Mouse (Mus musculus): ENCODE data around the gene C7. TPM values are rescaled to one million over a fixed set of nuclear protein-coding genes. Genes with fewer than 3 reads are reported as not detected.

The C7 gene
- polyA plus RNA-seq, 1 experiment from 2014 or later, result 0.11 TPM

GRCm38 (mm10) chr15:5009644-5010107, 53.9 kb downstream of the C7 start:
- no peaks in the 10 kb centered on the region for H3K27me3 ChIP-seq (ENCODE audit: control insufficient read depth, insufficient read depth, low read length)
- no peaks in the 10 kb centered on the region for H3K4me1 ChIP-seq (ENCODE audit: control insufficient read depth, insufficient read depth, low read length)
- no peak for ATAC-seq (ENCODE audit: low FRiP score)
- no peaks in the 10 kb centered on the region for H3K36me3 ChIP-seq (ENCODE audit: control insufficient read depth, insufficient read depth, low read length)
- H3K4me3 ChIP-seq (ENCODE audit: low read depth, low read length), result no peak overlapping the region
- DNase-seq (ENCODE audit: low spot score, missing footprints), result no peak
- H3K27ac ChIP-seq (ENCODE audit: low read depth, low read length), result no peak overlapping the region
- H3K4me2 ChIP-seq, result no peak overlapping the region
- no peak overlapping the region for H3K9ac ChIP-seq (ENCODE audit: low read length)
- H3K9me3 ChIP-seq (ENCODE audit: control insufficient read depth, low read length), result no peaks in the 10 kb centered on the region
- WGBS, result 87% methylated on average over 11 of the region's 11 CpGs

GRCm38 (mm10) chr15:5003503-5004196, 59.9 kb downstream of the C7 start:
- Histone ChIP-seq H3K36me3 (ENCODE audit: control insufficient read depth, insufficient read depth, low read length) (no peaks in the 10 kb centered on the region), H3K4me1 (ENCODE audit: control insufficient read depth, insufficient read depth, low read length) (no peaks in the 10 kb centered on the region), H3K27ac (ENCODE audit: low read depth, low read length) (no peak overlapping the region), H3K27me3 (ENCODE audit: control insufficient read depth, insufficient read depth, low read length) (no peaks in the 10 kb centered on the region), H3K9ac (ENCODE audit: low read length) (no peak overlapping the region), H3K4me3 (ENCODE audit: low read depth, low read length) (no peak overlapping the region), H3K9me3 (ENCODE audit: control insufficient read depth, low read length) (no peaks in the 10 kb centered on the region), H3K4me2 (no peak overlapping the region)
- ATAC-seq (ENCODE audit: low FRiP score) (no peak), DNase-seq (ENCODE audit: low spot score, missing footprints) (no peak)
- 80% methylated on average over 6 of the region's 6 CpGs for WGBS

- 46% methylated on average over 2 of the region's 2 CpGs for WGBS
- DNase-seq (ENCODE audit: low spot score, missing footprints) (no peak), ATAC-seq (ENCODE audit: low FRiP score) (no peak; the same call in 1 of the 2 replicates)
- Histone ChIP-seq H3K4me1 (ENCODE audit: control insufficient read depth, insufficient read depth, low read length) (no peaks in the 10 kb centered on the region), H3K27ac (ENCODE audit: low read depth, low read length) (no peak overlapping the region), H3K4me3 (ENCODE audit: low read depth, low read length) (no peak overlapping the region), H3K27me3 (ENCODE audit: control insufficient read depth, insufficient read depth, low read length) (no peaks in the 10 kb centered on the region), H3K36me3 (ENCODE audit: control insufficient read depth, insufficient read depth, low read length) (no peaks in the 10 kb centered on the region), H3K4me2 (no peak overlapping the region), H3K9me3 (ENCODE audit: control insufficient read depth, low read length) (no peaks in the 10 kb centered on the region), H3K9ac (ENCODE audit: low read length) (no peak overlapping the region)
Observed at GRCm38 (mm10) chr15:5002903-5003302, 60.6 kb downstream of the C7 start.

- H3K9ac ChIP-seq (ENCODE audit: low read length), result no peak overlapping the region
- H3K4me3 ChIP-seq (ENCODE audit: low read depth, low read length), result no peak overlapping the region
- 98% methylated on average over 1 of the region's 1 CpGs for WGBS
- DNase-seq (ENCODE audit: low spot score, missing footprints) (no peak), ATAC-seq (ENCODE audit: low FRiP score) (no peak)
- no peaks in the 10 kb centered on the region for H3K9me3 ChIP-seq (ENCODE audit: control insufficient read depth, low read length)
- no peaks in the 10 kb centered on the region for H3K27me3 ChIP-seq (ENCODE audit: control insufficient read depth, insufficient read depth, low read length)
- no peak overlapping the region for H3K27ac ChIP-seq (ENCODE audit: low read depth, low read length)
- no peak overlapping the region for H3K4me2 ChIP-seq
- no peaks in the 10 kb centered on the region for H3K4me1 ChIP-seq (ENCODE audit: control insufficient read depth, insufficient read depth, low read length)
- H3K36me3 ChIP-seq (ENCODE audit: control insufficient read depth, insufficient read depth, low read length), result no peaks in the 10 kb centered on the region
Observed at GRCm38 (mm10) chr15:4973355-4973754, 90.2 kb downstream of the C7 start.

Other genes with a start within 250 kb of the C7 start
- gene Mroh2b, start 165.0 kb downstream of the C7 start, polyA plus RNA-seq (2014; fragmentation: Nextera tagmentation; extraction: Ambion mirVana), result not detected in 2 replicates
- 0.63 and 1.5 TPM in 2 replicates for gene Card6, start 44.8 kb upstream of the C7 start, polyA plus RNA-seq (2014; fragmentation: Nextera tagmentation; extraction: Ambion mirVana)
- 475 and 516 TPM in 2 replicates for gene Rpl37, start 52.9 kb upstream of the C7 start, polyA plus RNA-seq (2014; fragmentation: Nextera tagmentation; extraction: Ambion mirVana)
- gene Prkaa1, start 80.1 kb upstream of the C7 start, polyA plus RNA-seq (2014; fragmentation: Nextera tagmentation; extraction: Ambion mirVana), result 20.0 and 20.3 TPM in 2 replicates
- gene Ttc33, start 121.8 kb upstream of the C7 start, polyA plus RNA-seq (2014; fragmentation: Nextera tagmentation; extraction: Ambion mirVana), result 53.6 and 55.0 TPM in 2 replicates
- 0.38 and 0.81 TPM in 2 replicates for gene Ptger4, start 180.4 kb upstream of the C7 start, polyA plus RNA-seq (2014; fragmentation: Nextera tagmentation; extraction: Ambion mirVana)

Measured in midbrain, embryonic 11.5 days (tissue).